Mouse (Mus musculus) c-Kit-positive CD71-positive TER-119-positive erythroid progenitor cells, embryonic 14.5 days (primary cell): ENCODE measurements at regions not wholly inside any gene's neighbourhood (a gene's known extent, or its start where the extent isn't known, plus 50 kb on each side); places are given as distances from the start of the nearest gene placed in this dataset.

Experiments
- DNase-seq: peaks from one replicate; pipeline ENCODE4 v3.0.0-alpha.2; 2013; ENCODE audit warnings: low spot score

- DNase-seq = no peak
These were observed 214.7 kb upstream of the Ccdc122 start for GRCm38 (mm10) chr14:76821892-76822291.

- no peak for DNase-seq
These were observed 215.1 kb upstream of the Ccdc122 start for GRCm38 (mm10) chr14:76821484-76821883.

- DNase-seq = no peak
These were observed 215.6 kb upstream of the Ccdc122 start for GRCm38 (mm10) chr14:76820989-76821388.

- no peak for DNase-seq
These were observed 216.9 kb upstream of the Ccdc122 start for GRCm38 (mm10) chr14:76819690-76820089.

GRCm38 (mm10) chr14:76818256-76819010 is 218.1 kb upstream of the Ccdc122 start:
- no peak for DNase-seq

GRCm38 (mm10) chr14:76817189-76817772 is 219.3 kb upstream of the Ccdc122 start:
- DNase-seq = no peak

- DNase-seq = no peak
These were observed 219.9 kb upstream of the Ccdc122 start for GRCm38 (mm10) chr14:76816666-76817065.

- no peak for DNase-seq
These were observed 224.3 kb upstream of the Ccdc122 start for GRCm38 (mm10) chr14:76812155-76812875.

GRCm38 (mm10) chr14:76810697-76811589 is 225.6 kb upstream of the Ccdc122 start:
- DNase-seq = no peak

- no peak for DNase-seq
These were observed 226.5 kb upstream of the Ccdc122 start for GRCm38 (mm10) chr14:76810041-76810440.

GRCm38 (mm10) chr14:76809411-76809810 is 227.2 kb upstream of the Ccdc122 start:
- DNase-seq = no peak

GRCm38 (mm10) chr14:76805151-76805785 is 231.3 kb upstream of the Ccdc122 start:
- no peak for DNase-seq

GRCm38 (mm10) chr14:76804447-76805150 is 232.0 kb upstream of the Ccdc122 start:
- no peak for DNase-seq

GRCm38 (mm10) chr14:76800181-76800580 is 236.4 kb upstream of the Ccdc122 start:
- DNase-seq = no peak

- no peak for DNase-seq
These were observed 236.8 kb upstream of the Ccdc122 start for GRCm38 (mm10) chr14:76799741-76800140.

- no peak for DNase-seq
These were observed 237.6 kb upstream of the Ccdc122 start for GRCm38 (mm10) chr14:76798925-76799428.

GRCm38 (mm10) chr14:76798488-76798887 is 238.1 kb upstream of the Ccdc122 start:
- no peak for DNase-seq

- DNase-seq = no peak
These were observed 239.1 kb upstream of the Ccdc122 start for GRCm38 (mm10) chr14:76797518-76797917.

GRCm38 (mm10) chr14:76791811-76792571 is 235.3 kb upstream of the Serp2 start:
- DNase-seq = no peak

GRCm38 (mm10) chr14:76789376-76789775 is 232.7 kb upstream of the Serp2 start:
- DNase-seq = no peak
